Mouse (Mus musculus): ENCODE measurements around the gene Acot3. TPM values are rescaled to one million over a fixed set of nuclear protein-coding genes. Genes with fewer than 3 reads are reported as not detected.
A peak's percentile ranks its signal among the peaks of the same experiment; 100 is the strongest.
"Not testable (repeated sequence)": the region's sequence is repeated elsewhere in the genome, so short reads cannot be mapped to it uniquely, and the experiment has no call there.

Acot3 gene
- polyA plus RNA-seq, 1 experiment: not detected

DNA sequence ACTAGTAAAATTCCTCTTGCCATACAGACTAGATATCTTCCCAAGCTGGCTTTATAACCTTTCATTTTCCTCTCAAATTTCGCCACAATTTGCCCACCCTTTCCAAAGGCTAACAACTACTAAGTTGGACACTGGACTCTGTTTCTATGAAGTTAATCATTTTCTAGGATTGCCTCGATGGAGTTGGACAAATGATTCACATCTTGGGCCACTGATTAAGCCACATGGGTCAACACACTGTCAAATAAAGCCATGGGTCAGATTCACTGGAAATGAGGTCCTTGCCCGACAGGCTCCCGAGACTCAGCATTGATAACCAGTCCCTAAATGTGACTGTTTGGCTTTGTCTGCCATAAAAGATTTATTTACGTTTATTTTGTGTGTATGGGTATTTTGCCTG, 9.7 kb upstream of the Acot3 start:
- TF ChIP-seq POLR2A (IDR thresholded peaks at IDR 0.05; ENCODE audit: borderline replicate concordance, extremely low read depth, low read depth, low read length): no peak
- no peak for DNase-seq
- WGBS: 78% methylated on average over 5 of the region's 5 CpGs
- Histone ChIP-seq H3K4me3 (replicated peaks; ENCODE audit: extremely low read depth, low read depth, low read length) (no peak overlapping the region), H3K4me1 (ENCODE audit: control insufficient read depth, insufficient read depth, low read length) (peaks cover 3% of the 10 kb centered on the region; the same call in 1 of the 2 replicates)

GRCm38 (mm10) chr12:84044045-84044444, 7.9 kb upstream of the Acot3 start:
- DNase-seq: no peak
- Histone ChIP-seq H3K4me1 (ENCODE audit: control insufficient read depth, insufficient read depth, low read length) (no peaks in the 10 kb centered on the region), H3K4me3 (replicated peaks; ENCODE audit: extremely low read depth, low read depth, low read length) (no peak overlapping the region)
- TF ChIP-seq CTCF (IDR thresholded peaks at IDR 0.05; ENCODE audit: insufficient read depth, low read length): no peak
- TF ChIP-seq POLR2A (IDR thresholded peaks at IDR 0.05; ENCODE audit: borderline replicate concordance, extremely low read depth, low read depth, low read length): no peak
- 77% methylated on average over 2 of the region's 2 CpGs for WGBS

GRCm38 (mm10) chr12:84046906-84047305, 5.0 kb upstream of the Acot3 start:
- Histone ChIP-seq H3K4me3 (replicated peaks; ENCODE audit: extremely low read depth, low read depth, low read length) (no peak overlapping the region), H3K4me1 (ENCODE audit: control insufficient read depth, insufficient read depth, low read length) (no peaks in the 10 kb centered on the region)
- WGBS: 94% methylated on average over 1 of the region's 1 CpGs
- TF ChIP-seq CTCF (IDR thresholded peaks at IDR 0.05; ENCODE audit: insufficient read depth, low read length) (no peak), POLR2A (IDR thresholded peaks at IDR 0.05; ENCODE audit: borderline replicate concordance, extremely low read depth, low read depth, low read length) (no peak)
- DNase-seq: no peak

GRCm38 (mm10) chr12:84050744-84051143, 1.2 kb upstream of the Acot3 start:
- not testable (repeated sequence) for H3K4me1 ChIP-seq (ENCODE audit: control insufficient read depth, insufficient read depth, low read length)

GRCm38 (mm10) chr12:84052609-84053008, 665 bp downstream of the Acot3 start:
- no peak for DNase-seq
- 81% methylated on average over 7 of the region's 7 CpGs for WGBS
- no peaks in the 10 kb centered on the region for H3K4me1 ChIP-seq (ENCODE audit: control insufficient read depth, insufficient read depth, low read length)
- no peak overlapping the region for H3K4me3 ChIP-seq (replicated peaks; ENCODE audit: extremely low read depth, low read depth, low read length)
- TF ChIP-seq CTCF (IDR thresholded peaks at IDR 0.05; ENCODE audit: insufficient read depth, low read length) (no peak), POLR2A (IDR thresholded peaks at IDR 0.05; ENCODE audit: borderline replicate concordance, extremely low read depth, low read depth, low read length) (no peak)

More at GRCm38 (mm10) chr12:84050744-84051143, 1.2 kb upstream of the Acot3 start:
- WGBS: 87% methylated on average over 5 of the region's 5 CpGs
- DNase-seq; H3K4me3 ChIP-seq (replicated peaks; ENCODE audit: extremely low read depth, low read depth, low read length): not testable (repeated sequence)

DNA sequence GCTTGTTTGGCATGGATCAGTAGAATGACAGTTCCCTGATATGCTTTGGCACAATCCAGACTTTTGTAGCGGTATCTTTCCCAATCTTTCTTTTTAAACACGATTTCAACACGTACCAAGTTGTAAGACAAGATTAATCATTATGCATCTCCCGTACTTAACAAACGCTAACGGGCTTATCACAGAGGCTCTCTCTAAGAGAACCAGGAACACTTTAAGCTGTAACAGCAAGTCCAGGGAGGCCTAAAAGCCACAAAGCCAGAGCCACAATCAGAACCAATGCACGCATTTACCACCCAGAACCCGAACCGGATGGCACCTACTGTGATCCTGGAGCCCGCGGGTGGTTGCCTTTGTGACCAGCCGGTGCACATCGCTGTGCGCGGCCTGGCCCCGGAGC, 1.2 kb downstream of the Acot3 start:
- no peak for TF ChIP-seq POLR2A (IDR thresholded peaks at IDR 0.05; ENCODE audit: borderline replicate concordance, extremely low read depth, low read depth, low read length)
- TF ChIP-seq CTCF (IDR thresholded peaks at IDR 0.05; ENCODE audit: insufficient read depth, low read length): no peak
- DNase-seq: no peak
- Histone ChIP-seq H3K4me3 (replicated peaks; ENCODE audit: extremely low read depth, low read depth, low read length) (no peak overlapping the region), H3K4me1 (ENCODE audit: control insufficient read depth, insufficient read depth, low read length) (no peaks in the 10 kb centered on the region)
- 9% methylated on average over 16 of the region's 16 CpGs for WGBS

- DNase-seq: no peak
- TF ChIP-seq POLR2A (IDR thresholded peaks at IDR 0.05; ENCODE audit: borderline replicate concordance, extremely low read depth, low read depth, low read length) (no peak), CTCF (IDR thresholded peaks at IDR 0.05; ENCODE audit: insufficient read depth, low read length) (no peak)
- H3K4me3 ChIP-seq (replicated peaks; ENCODE audit: extremely low read depth, low read depth, low read length): no peak overlapping the region
- no peaks in the 10 kb centered on the region for H3K4me1 ChIP-seq (ENCODE audit: control insufficient read depth, insufficient read depth, low read length)
- 3% methylated on average over 39 of the region's 46 CpGs for whole genome bisulfite sequencing
Observed at GRCm38 (mm10) chr12:84053679-84054391, 1.9 kb downstream of the Acot3 start.

DNA sequence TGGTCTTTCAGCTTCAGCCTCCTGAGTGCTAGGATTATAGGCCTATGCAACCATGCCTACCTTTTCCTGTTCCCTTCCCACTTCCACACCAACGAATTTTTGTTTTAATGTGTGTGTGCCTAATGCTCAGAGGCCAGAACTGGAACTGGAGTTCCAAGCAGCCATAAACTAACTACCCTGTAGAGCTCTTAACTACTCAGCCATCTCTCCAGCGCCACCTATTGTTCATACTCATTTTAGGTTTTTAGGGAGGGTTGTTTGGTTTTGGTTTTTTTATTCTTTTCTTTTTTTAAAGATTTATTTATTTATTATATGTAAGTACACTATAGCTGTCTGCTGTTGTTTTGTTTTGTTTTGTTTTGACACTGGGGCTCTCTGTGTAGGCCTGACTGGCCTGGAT, 9.0 kb downstream of the Acot3 start:
- H3K4me1 ChIP-seq (ENCODE audit: control insufficient read depth, insufficient read depth, low read length): no peaks in the 10 kb centered on the region
- no peak overlapping the region for H3K4me3 ChIP-seq (replicated peaks; ENCODE audit: extremely low read depth, low read depth, low read length)
- peak; percentile 5 for DNase-seq
- TF ChIP-seq CTCF (IDR thresholded peaks at IDR 0.05; ENCODE audit: insufficient read depth, low read length) (0 out of 2 replicates have a peak, but pooled peaks have one; percentile 7), POLR2A (IDR thresholded peaks at IDR 0.05; ENCODE audit: borderline replicate concordance, extremely low read depth, low read depth, low read length) (no peak)
- WGBS: 18% methylated on average over 2 of the region's 2 CpGs

- no peak overlapping the region for H3K4me3 ChIP-seq (replicated peaks; ENCODE audit: extremely low read depth, low read depth, low read length)
- no peak for DNase-seq
- 91% methylated on average over 20 of the region's 20 CpGs for WGBS
- no peaks in the 10 kb centered on the region for H3K4me1 ChIP-seq (ENCODE audit: control insufficient read depth, insufficient read depth, low read length)
- TF ChIP-seq CTCF (IDR thresholded peaks at IDR 0.05; ENCODE audit: insufficient read depth, low read length): no peak
- TF ChIP-seq POLR2A (IDR thresholded peaks at IDR 0.05; ENCODE audit: borderline replicate concordance, extremely low read depth, low read depth, low read length): no peak
Observed at GRCm38 (mm10) chr12:84062336-84062735, 10.4 kb downstream of the Acot3 start.

- no peaks in the 10 kb centered on the region for H3K4me1 ChIP-seq (ENCODE audit: control insufficient read depth, insufficient read depth, low read length)
- 71% methylated on average over 5 of the region's 5 CpGs for WGBS
- no peak overlapping the region for H3K4me3 ChIP-seq (replicated peaks; ENCODE audit: extremely low read depth, low read depth, low read length)
- no peak for DNase-seq
- TF ChIP-seq POLR2A (IDR thresholded peaks at IDR 0.05; ENCODE audit: borderline replicate concordance, extremely low read depth, low read depth, low read length) (no peak), CTCF (IDR thresholded peaks at IDR 0.05; ENCODE audit: insufficient read depth, low read length) (peak; percentile 26; the same call in 1 of the 2 replicates)
Observed at GRCm38 (mm10) chr12:84063228-84063627, 11.3 kb downstream of the Acot3 start.
